Mouse (Mus musculus): ENCODE data around the gene Nlrp9a. TPM values are rescaled to one million over a fixed set of nuclear protein-coding genes. Genes with fewer than 3 reads are reported as not detected.

The Nlrp9a gene
- polyA plus RNA-seq (2012; rRNA removed) = not detected in 2 replicates

DNA sequence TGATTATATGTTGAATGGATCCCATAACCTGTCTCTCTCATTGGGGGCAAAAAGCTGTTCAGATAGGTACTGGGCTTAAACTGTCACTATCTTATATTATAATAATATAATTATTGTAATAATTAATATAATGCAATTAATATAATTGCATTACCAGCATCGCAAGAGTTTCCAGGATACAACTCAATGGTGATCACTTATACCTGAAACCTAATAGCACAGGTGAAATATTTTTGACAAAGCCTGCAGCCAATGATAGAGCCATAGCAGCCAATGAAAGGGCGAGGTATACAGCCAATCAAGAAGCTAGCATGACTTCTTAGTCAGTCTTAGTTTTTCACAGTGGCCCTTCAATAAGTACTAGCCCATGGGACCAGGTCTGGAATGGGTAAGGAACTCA, at the start of gene Nlrp9a:
TSS of gene Nlrp9a (plus strand) at position 301 of the 400 bp plus-strand sequence.

GRCm38 (mm10) chr7:26618364-26618763, 83.5 kb downstream of the Nlrp9a start, which contains the start of gene Vmn1r185:
TSS of gene Vmn1r185 (minus strand) at chr7:26618464.

Other genes starting within 250 kb of the Nlrp9a start
- gene Cyp2a4, start 227.9 kb upstream of the Nlrp9a start, polyA plus RNA-seq (2012; rRNA removed) = not detected in 2 replicates
- gene Nlrp9c, start 131.3 kb upstream of the Nlrp9a start, polyA plus RNA-seq (2012; rRNA removed) = not detected in 2 replicates
- not detected in 2 replicates for gene Nlrp4a, start 99.9 kb upstream of the Nlrp9a start, polyA plus RNA-seq (2012; rRNA removed)
- gene Vmn1r185, start 83.4 kb downstream of the Nlrp9a start, polyA plus RNA-seq (2012; rRNA removed) = not detected in 2 replicates
- not detected in 2 replicates for gene Cyp2b23, start 151.4 kb downstream of the Nlrp9a start, polyA plus RNA-seq (2012; rRNA removed)
- not detected in 2 replicates for gene Cyp2b19, start 222.1 kb downstream of the Nlrp9a start, polyA plus RNA-seq (2012; rRNA removed)